Mouse (Mus musculus) layer of hippocampus, adult 9-10 months (tissue): ENCODE data around the gene Oaz2.

Experiments
- DNase-seq: peaks from one replicate; pipeline ENCODE4 v3.0.0; 2022; ENCODE audit warnings: low spot score

Gene Oaz2

DNA sequence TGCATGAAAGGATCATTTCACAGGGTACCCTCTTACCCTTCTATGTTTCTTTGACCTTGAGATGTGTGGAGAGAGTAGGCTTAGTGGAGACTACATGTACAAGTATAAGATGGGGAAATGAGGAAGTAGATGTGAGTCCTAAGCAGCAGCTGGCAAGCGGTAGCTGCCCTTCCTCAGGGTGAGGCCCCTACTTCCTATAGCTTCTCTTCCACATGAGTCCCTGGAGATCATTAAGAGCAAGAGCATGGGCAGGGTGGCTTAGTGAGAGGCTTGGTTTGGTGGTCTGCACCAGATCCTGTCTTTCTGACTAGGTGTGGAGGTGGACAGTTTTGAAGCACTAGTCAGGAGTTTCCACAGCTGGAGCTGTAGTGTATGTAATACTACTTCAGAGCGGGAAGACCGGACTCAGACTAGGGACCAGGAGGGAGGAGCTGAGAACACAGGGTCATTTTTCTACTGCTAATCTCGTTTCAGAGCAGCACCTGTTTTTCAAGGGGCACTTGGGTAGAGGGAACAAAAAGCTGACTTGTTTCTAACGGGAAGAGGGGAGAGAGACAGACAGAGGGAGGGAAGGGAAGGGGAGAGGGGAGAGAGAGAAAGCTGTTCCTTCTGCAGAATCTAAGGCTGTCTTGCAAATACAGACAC lies 25.3 kb downstream of the Oaz2 start:
- no peak for DNase-seq

- peak; percentile 63 for DNase-seq
These were observed 27.8 kb downstream of the Oaz2 start for GRCm38 (mm10) chr9:65695646-65696045.

DNA sequence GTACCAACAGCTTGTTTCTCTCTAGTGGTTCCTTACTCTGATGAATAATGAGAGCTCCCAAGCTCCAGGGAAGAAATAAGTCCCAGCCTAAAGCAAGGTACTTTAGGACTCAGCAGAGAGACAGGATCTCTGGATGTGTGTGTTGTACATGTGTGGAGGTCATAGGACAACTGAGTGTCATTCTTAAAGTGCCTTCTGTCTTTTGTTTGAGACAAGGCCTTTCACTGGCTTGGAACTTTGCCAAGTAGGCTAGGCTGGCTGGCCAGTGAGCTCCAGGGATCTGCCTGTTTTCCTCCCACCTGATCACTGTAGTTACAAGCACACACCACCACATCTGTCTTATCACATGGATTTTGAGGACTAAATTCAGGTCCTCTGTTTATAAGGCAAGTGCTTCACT lies 28.5 kb downstream of the Oaz2 start:
- no peak for DNase-seq

DNA sequence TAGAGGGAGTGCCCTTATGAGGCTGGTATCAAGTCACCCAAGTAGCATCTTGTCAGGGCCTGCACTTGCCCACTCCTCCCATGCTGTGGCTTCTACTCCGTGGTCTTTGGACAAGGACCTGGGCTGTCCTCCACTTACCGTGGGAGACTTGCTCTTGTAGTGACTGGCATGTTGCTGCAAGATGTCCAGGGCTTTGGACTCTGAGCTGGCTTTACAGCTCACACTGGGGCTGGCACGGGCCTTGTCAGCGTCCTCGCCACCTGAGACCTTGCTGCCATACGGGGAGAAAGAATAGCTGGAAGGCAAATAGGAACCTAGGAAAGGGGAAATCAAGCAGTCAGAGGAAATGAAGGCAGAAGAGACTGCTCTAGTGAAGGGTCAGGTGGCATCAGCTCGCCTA lies 29.6 kb downstream of the Oaz2 start:
- no peak for DNase-seq

GRCm38 (mm10) chr9:65697992-65698391 lies 30.2 kb downstream of the Oaz2 start:
- DNase-seq: no peak

- no peak for DNase-seq
These were observed 32.7 kb downstream of the Oaz2 start for GRCm38 (mm10) chr9:65700504-65700903.

- no peak for DNase-seq
These were observed 34.5 kb downstream of the Oaz2 start for GRCm38 (mm10) chr9:65702286-65702685.

DNA sequence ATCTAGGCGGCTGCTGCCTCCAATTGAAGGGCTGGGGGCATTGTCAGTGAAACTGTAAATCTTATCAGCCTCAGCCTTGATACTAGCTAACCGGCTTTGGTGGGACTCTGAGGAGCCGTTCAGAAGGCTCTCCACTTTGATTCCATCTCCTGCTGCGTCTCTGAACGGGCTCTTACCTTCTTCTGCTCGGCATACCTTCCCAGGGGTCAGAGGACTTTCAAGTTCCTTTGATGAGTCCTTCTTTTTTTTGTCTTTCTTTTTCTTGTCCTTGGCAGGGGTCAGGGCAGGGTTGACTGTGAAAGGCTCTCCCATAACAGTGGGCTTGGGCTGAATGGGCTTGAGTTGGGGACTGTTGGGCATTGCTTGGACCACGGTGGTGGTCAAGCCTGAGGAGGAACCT lies 35.4 kb downstream of the Oaz2 start:
- no peak for DNase-seq

DNA sequence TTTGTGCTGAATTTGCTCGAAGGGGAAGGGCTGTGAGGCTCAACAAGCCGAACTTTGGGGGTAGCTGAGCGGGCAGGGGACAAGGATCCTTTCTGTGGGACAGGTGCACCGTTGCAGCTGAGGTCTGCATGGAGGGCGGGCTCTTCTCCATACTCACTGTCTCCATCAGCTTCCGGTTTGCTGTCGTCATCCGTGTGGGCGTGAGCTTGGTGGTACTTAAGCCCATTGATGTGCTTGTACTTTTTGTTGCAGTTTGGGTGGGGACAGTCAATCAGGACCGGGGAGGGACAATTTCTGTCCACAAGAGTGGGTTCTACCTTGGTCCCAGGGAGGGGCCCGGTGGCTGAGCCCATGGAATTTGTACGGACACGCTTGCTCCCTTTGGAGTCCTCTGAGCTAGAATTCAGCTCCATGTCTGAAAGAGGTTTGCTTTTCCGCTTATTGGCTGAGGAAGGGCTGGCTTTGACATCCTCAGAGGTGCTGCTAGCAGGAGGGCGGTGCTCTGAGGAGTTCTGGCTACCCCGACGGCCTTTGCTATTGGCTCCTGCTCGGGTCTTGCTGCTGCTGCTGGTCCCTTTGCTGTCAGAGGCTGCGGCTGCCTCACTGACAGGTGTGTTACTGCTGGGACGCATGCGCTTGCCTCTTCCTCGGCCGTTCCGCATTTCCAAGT lies 36.3 kb downstream of the Oaz2 start:
- DNase-seq: no peak

DNA sequence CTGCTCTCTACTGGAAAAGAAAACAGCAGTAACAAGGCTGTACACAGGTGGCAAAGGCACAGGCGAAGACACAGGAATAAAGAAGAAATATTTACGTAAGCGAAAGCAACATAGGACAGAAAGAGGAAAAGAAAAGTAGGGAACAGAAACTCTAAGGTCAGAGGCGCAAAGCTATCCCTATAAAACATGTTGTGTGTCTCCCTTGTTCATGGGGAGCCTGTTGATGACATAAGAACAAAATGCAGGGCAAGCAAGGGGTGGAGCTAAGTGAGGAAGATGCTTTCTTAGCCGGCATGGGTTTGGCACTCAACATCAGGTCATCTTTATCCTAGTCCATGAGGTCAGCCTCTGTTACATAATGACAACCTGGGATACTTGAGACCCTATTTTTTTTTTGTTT lies 50.4 kb downstream of the Oaz2 start:
- DNase-seq: no peak

- DNase-seq: no peak
These were observed 53.4 kb downstream of the Oaz2 start for GRCm38 (mm10) chr9:65721161-65721566.

- no peak for DNase-seq
These were observed 56.9 kb downstream of the Oaz2 start for GRCm38 (mm10) chr9:65724471-65725290.

- no peak for DNase-seq
These were observed 57.5 kb downstream of the Oaz2 start for GRCm38 (mm10) chr9:65725291-65725622.

- DNase-seq: no peak
These were observed 58.6 kb downstream of the Oaz2 start for GRCm38 (mm10) chr9:65726431-65726830.

DNA sequence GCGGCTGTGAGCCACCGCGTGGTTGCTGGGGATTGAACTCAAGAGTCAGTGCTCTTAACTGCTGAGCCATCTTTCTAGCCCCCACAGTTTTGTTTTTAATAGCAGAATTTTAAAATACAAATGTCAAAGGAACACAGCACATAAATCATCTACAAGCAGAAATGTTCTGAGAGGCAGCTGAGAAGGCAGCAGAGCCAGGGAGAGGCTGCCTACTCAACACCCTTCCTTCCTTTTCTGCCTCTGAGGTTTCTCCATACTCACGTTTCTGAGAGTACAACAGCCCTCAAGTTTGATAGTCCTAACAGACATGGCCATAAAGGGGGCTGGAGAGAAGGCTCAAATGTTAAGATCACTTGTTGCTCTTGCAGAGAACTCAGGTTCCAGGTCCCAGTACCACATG lies 59.7 kb downstream of the Oaz2 start:
- DNase-seq: no peak

- DNase-seq: no peak
These were observed 60.8 kb downstream of the Oaz2 start for GRCm38 (mm10) chr9:65728588-65728987.

DNA sequence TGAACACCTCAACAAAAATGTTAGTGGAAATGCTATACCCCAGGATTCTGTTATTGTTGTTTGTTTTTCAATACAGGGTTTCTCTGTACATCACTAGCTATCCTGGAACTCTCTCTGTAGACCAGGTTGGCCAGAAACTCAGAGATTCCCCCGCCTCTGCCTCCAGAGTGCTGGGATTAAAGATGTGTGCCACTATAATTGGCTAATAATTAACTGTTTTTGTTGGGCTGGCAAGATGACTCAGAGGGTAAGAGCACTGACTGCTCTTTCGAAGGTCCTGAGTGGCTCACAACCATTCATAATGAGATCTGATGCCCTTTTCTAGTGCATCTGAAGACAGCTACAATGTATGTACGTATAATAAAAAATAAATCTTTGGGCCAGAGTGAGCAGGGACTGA lies 67.1 kb downstream of the Oaz2 start:
- DNase-seq: no peak
